Mouse (Mus musculus) lung, postnatal 4 days (tissue): ENCODE results near the gene Smox.

Experiments used
- DNase-seq, 2 experiments: peaks; one replicate each; pipeline ENCODE4 v3.0.0; 2021

Smox gene

DNA sequence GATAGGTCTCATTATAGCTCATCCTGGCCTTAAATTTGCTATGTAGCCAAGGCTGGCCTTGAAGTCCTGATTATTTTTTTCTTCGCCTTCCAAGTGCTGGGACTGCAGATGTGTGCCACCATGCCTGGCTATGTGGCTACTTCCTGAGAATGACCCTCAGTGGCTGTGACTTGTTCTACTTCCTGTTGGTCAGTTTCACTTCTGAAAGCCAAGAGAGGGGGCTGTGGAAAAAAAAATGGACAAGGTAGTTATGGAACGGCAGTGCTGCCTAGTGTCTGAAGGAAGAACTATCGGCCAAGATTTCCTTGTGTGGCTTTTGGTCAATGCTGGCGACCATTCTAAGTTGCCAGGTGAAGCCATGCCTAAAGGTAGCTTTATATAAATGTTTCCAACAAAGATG, 26.3 kb downstream of the Smox start:
- DNase-seq: no peak

DNA sequence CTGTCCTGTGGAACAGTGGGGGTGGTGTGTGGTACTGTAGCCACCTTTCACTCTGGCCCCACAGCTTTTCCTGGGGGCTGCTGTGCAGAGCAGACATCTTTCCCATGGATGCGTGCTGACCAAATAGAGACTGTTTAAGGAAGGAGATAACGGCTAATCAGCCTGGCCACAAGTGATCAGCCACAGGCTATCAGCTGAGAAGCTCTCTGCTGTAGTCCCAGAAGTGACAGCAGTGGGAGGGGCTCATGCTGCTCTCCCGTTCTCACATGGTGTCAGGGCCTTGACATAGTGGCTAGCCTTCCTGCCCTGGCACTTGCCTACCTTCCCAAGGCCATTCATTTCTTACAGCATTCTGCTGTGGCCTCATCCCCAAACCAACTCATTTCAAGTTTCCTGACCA, 27.5 kb downstream of the Smox start:
- DNase-seq: no peak

DNA sequence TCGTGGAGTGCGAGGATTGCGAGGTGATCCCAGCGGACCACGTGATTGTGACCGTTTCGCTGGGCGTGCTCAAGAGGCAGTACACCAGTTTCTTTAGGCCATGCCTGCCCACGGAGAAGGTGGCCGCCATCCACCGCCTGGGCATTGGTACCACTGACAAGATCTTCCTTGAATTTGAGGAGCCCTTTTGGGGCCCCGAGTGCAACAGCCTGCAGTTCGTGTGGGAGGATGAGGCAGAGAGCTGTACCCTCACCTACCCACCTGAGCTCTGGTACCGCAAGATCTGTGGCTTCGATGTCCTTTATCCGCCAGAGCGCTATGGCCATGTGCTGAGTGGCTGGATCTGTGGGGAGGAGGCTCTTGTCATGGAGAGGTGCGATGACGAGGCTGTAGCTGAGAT, 29.4 kb downstream of the Smox start:
- no peak for DNase-seq

DNA sequence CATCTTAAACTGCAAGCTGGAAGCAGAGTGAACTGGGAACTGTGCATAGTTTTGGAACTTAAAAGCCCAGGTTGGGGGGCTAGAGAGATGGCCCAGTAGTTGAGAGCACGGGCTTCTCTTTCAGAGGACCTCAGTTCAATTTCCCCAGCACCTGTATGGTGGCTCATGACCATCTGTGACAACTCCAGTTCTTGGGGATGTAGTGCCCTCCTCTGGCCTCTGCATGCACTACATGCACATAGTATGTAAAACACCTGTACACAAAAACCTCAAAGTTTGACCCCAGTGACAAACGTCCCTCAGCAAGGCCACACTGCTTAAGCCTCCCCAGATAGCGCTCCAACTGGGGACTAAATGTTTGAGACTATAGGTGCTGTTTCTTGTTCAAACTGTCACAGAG, 35.8 kb downstream of the Smox start:
- peak in 1 of 2 experiments; percentile 37 for DNase-seq

DNA sequence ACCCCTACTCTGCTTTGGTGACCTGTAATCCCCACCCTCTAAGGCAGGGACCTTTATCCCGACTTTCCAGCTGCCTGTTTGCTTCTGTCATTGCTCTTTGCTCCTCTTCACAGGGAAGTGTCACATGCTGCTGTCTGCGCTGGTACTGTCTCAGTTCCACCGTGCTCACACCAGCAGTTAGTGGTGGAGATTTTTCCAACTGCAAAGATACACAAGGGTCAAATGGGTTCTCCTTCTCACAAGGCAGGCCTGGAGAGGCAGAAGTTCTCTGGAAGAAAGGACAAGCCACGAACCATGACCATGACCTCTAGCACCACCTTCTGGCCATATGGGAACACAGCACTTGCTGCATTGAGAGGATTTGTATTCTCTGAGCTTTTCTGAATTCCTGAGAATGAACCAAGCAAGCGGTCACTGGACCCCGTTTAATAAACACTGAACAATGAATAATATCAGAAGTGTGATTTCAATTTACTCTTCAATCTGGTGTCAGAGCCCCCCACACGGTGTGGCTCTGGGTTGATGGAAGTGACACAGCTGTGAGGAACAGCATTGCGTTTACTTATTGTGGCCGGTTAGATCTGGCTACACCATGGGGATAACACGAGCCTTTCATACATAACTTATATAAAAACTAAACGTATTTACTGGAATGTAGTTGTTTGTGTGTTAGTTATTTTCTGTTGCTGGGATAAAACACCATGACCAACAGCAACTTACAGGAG, 38.8 kb downstream of the Smox start:
- DNase-seq: peak; percentile 41 to 70

DNA sequence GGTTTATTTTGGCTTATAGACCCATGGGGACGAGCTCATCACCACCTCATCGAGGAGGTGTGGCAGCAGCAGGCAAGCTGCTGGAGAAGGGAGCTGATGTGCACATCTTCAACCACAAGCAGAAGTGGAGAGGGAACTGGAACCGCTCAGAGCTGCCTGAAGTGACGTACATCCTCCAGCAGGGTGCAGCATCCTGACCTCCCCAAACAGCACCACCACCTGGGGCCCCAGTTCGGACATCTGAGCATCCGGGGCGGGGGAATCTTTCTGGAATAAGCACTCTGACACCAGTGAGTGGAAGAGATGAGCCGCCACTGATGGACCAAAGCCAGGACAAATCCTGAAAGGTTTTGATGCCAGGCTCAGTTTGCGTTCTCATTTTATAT, 39.3 kb downstream of the Smox start:
- DNase-seq: peak; percentile 60 to 74

DNA sequence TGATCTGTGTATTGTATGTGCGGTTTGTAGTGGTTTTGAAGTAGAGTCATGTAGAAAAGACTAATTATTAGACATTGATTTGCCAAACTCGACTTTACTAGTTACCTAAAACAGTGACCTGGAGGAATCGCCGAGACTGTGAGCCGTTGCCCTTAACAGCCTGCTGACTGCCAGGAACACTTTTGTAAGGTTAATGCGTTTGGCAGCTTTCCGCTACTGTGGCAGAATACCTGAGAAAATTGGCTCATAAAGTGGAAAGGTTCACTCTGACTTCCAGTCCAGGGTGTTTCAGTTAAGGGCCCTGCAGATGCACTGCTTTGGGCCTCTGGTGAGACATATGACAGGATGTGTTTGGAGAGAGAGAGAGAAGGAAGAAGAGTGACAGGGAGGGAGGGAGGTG, 40.0 kb downstream of the Smox start:
- DNase-seq: no peak

DNA sequence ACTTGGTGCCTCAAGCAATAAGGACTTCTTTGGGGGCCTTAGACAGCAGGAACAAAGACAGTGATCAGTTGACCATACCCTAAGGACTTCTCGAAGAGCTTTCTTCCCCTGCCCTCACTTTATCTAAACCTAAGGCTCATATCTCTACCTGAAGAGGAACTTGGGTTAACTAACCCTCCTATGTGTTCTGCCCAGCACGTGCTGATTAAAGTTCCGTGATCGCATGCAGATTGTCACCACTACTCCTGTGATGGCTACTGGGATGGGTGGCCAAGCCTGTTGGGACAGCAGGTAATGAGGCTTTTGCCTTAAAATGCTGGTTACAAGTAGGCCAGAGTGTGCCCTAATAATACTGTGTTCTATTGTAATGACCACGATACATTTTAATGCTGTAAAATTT, 43.9 kb downstream of the Smox start:
- DNase-seq: no peak

DNA sequence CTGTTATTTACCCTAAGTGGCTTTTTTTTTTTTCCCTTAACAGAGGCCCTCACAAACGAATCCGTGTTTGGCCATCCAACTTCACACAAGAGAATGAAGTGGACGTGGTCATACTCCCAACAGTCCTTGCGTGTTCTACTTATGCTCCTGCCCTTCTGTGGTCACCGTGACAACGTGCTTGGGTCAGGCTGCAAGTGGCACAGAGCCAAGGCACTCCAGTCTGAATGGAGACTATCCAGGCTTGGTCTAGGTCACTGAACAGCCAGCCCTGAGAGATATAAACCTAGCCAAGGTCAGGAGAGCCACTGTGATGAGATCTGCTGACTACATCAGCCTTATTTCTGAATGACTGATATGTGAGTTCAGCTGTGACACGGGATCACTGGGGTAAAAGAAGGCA, 47.0 kb downstream of the Smox start:
- DNase-seq: peak; percentile 57 to 65

DNA sequence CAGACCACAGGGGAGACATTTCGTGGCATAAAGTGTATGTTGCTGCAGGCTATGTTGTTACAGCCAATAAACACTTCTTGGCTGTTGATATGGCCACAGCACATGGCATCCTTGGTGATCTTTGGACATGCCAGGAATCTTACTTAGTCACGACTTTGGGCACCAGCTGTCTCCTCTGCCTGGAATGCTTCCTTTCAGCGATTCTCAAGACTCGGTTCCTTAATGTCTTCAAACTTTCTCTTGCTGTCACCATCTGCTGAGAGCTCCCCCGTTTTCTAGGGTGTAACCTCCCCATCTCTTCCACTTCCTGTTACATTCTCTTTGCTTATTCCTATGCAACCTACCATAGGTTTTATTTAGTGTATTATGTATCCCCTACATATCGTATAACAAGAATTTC, 48.5 kb downstream of the Smox start:
- DNase-seq: no peak

DNA sequence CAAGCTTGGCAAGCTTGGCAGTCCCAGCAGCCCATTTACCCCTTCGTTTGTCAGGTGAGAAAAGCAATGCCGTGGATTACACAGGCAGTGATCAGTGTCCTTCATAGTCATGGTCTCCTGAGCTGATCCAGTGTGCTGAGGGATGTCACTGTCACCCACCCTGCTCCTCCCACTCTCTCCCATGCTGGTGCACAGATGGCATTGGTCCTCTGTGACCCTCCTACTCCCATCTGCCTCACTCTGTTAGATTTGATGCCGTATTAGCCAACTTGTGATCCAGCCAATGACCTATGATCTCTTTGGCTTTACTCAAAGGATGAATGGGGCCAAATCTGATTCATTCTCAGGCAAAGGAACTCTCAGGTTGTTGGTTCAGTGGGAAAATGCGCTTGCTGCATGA, 50.4 kb downstream of the Smox start:
- DNase-seq: no peak

DNA sequence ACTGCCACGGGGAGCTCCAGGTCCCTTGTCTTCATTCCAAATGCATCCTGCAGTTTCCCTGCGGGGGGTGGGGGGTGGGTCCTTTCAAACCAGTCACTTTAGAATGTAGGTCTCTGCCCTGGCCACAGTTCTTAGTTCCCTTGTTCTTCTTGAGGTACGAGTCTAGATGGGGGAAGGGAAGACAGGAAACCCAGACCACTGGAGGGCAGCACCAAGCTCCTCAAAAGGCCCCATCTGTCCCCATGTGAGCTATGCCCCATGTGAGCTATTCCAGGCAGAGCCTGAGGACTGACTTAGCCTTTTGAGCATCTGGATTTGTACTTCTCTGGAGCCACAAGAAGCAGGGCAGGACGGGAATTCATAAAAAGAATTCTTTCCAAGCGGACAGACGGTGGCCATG, 51.2 kb downstream of the Smox start:
- DNase-seq: no peak

DNA sequence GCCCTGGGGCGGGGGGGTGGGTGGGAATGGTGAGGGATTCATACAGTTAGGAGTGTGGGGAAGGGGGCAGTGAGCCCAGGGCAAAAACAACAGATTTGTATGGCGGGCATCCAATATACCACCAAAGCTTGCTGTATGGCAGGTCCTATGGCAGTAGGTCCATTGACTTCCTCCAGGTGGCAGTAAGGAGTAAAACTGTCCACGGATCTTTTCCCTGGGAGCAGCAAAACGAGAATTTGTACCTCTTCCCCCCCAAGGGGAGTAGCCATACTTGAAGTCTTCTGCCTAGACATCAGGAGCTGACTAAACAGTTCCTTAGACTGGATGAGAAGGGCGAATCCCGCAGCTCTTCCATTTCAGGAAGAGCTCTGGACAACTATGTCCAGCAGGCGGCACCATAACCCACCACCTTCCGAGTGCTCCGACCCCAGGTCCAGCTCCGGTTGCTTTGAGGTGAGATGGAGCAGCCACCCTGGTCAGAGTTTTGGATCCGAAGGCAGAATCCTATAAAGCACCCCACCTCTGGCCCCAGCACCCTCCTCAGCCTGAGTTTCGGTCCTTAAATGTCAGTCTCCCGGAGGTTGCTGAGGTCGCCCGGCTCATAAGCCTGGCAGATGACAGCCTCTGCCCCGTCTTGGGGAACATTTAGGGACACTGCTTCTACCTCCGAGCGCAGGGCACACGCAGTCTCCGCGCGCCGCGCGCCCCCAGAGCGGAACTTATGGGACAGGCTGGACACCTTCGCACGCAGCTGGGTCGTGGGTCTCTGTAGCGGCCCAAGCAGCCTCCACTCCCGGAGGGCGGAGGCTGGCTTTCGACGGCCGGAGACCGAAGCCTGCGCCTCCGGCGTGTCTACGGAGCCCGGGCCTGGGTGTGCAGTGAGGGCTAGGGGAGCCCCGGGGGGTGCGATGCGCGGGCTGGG, 54.4 kb downstream of the Smox start:
- DNase-seq: peak; percentile 51 to 64

DNA sequence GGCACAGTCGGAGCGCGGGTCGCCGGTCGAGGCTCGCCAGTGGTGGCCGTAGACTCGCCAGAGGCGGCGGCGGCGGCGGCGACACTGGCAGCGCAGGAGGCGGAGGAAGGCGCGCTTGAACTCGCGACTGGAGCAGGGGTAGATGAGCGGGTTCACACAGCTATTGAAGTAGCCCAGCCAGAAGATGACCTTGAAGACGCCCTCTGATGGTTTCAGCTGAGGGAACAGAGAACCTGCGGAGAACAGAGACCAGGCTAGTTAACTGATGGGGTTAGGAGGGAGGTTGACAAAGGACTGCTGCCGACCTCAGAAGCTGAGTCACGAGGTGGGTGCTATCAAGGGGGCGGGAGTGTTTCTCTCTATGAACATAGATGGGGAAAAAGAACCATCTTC, 55.0 kb downstream of the Smox start:
- DNase-seq: no peak

DNA sequence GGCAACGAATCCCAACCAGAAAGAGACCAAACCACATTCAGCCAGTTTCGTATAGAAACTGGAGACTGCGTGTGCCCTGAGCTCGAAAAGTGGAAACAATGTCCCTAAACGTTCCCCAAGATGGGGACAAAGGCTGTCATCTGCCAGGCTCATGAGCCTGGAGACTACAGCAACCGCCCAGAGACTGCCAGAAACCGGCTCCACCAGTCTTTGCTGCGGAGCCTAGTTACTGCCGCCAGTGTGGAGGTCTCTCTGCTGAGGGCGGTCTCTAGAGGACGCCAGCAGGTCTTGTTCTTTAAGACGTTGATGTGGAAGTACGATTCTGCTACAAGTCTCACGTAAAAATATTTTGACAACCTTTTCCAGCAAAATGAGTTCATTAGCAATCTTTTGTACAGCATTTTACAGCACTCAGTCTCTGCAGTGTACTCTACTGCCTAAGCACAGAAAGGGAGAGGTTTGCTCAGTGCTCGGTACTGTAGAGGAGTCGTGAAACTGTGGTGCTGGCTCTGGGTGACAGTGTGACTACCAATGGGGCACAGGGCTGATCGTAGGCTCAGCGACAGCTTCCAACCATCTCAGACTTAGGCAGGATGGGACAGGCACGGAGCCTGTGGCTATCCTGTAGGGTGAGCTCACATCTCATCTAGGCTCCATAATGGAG, 55.6 kb downstream of the Smox start:
- DNase-seq: no peak

DNA sequence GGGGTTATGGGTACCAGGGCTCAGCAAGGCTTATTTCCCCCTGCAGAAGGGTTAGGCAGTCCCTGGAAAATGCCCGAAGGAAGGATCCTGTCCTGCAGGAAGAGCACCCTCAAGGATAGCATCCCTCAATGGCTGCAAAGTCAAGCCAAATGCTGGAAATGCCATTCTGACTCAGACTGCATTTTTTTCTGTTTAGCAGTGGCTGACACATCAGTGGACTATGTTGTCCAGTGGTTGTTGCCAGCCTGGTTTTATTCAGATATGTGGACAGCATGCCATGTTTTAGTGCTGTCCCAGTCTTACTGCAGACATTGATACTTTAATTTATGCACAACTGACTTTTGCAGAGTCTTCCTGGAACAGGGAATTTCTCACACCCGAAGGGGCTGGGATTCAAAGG, 57.0 kb downstream of the Smox start:
- DNase-seq: no peak

DNA sequence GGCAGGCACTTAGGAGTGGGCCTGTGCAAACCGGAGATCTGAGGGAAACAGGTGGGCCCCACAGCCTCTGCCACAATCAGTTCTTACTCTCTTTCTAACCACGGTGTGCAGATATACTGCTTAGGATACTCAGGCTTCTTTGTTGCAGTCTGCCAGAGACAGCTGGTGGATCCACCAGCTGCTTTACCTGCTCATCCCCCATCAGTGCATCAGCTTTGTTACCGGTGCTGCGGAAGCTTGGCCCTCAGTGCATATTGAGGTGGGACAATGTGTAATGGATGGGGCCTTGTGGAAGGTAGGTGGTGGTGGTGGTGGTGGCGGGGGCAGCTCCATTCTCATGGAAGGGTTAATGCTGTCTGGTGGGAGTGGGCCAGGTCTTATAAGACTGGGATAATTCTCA, 57.8 kb downstream of the Smox start:
- no peak for DNase-seq

DNA sequence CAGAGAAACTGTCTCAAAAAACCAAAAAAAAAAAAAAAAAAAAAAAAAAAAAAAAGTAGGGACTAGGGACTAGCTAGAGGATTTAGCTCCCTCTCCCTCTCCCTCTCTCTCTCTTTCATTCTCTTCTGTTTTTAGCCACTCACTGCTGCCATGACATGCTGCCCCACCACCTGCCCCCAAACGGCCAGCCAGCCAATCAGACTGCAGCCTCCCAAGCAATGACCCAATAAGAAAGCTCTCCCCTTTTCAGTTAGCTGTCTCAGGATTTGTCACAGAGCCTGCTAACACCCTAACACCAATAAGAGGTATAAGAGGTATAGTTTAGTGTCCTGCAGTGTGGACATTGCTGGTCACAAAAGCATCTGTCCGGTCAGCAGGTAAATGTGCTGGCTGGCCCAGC, 59.2 kb downstream of the Smox start:
- DNase-seq: no peak

DNA sequence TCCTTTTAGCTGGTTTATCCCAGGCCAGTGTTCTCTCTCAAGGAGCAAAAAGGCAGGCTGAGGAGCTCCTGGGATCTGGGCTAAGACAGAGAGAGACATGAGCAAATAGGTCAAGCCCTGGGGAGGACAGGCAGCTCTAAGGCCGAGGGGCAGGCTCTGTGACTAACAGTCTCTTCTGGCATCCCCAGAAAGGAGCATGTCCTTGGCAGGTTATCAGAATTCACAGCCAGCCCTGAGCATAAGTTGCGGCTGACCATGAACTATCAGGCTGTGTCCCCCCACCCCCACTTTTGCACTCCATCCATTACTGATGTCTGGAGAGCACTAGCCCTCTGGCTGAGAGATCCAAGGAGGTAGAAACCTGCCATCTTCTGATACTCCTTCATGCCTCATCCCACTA, 59.6 kb downstream of the Smox start:
- DNase-seq: no peak

DNA sequence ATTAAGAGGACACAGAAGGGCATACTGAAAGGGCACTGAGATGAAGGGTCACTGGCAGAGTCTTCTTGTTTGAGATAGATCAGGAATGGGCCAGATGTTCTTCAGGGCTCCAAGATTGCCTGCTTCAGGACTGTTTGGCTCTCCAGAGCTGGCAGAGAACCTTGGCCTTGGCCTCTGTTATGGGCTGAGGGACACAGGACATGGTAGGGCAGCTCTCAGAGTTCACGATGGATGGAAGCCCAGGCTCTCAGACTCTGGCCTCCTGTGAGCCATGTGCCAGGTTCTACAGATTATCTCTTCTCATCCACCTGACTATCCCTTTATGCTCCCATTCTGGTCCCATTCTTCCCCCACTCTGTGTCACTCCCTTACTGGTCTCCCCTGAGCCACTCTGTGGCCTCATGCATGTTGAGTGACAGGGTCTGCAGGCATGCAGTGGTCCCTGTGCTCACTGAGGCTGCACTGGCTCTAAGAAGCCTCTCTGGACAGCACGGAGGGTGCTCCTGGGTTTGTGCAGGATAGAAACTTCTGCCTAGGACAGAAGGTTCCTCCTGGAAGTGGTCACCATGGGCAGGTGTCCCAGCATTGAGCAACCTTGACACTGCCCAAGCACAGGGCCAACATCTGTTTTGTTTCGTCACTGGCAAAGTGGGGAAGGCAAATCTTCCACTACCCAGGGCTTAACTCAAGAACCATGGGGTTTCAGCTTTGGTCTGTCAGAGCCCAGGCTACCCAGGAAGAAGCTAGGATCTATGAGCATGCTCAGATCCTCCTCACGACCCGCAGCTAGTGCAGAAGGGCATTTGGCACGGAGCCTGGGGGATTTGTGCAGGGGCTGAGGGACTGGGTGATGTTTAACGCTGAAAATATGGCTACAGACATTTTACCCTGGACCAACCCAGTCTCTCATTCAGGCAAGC, 60.7 kb downstream of the Smox start:
- DNase-seq: no peak

DNA sequence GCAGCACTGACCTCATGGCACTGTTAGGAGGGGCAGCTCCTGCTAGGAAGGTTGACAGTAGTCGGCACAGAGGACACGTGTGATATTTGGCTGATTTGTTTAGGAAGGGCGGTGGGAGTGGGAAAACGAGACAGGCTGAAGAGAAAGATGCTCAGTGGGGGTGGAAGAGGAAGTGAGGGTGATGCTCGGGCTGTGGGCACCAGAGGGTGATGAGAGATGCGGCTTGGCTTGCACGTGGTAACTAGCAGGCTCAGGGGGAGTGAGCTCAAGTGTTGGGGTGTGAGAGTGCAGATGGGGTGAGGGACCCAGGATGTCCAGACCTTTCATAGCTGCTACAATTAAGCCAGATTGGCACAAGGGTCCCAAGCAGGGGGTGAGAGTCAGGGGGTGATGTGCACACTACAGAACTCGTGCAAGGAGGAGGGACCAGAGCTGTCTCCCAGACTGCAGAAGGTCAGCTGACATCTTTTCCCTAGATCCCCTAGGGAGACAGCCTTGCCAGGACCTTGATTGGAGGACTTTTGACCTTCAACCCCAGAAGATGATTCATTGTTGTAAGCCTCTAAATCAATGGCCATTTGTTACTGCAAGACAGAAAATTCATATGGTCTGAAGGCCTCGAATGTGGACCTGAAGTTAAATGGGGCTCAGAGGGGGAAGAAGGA, 61.6 kb downstream of the Smox start:
- DNase-seq: no peak

DNA sequence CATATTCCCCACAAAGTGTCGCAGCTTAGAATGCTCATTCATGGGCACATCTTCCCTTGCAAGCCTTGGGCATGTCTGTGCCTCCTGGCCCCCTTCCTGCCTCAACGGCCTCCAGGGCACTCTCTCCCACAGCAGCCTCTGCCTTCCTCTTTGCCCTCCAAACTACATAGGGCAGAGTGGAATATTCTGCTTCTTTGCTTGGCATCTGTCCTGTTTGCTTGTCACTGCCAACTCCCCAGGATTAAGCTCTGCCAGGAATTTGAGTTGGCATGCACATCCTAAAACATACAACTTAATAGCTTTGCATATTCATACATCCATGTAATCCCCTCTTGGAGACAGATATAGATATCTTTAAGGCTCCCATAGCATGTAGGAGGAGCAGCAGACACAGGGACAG, 66.6 kb downstream of the Smox start:
- no peak for DNase-seq
